Mouse (Mus musculus): ENCODE results near the gene Wdr1.

- TF ChIP-seq CTCF (IDR thresholded peaks at IDR 0.05; ENCODE audit: low read depth, low read length) = no peak
- no peak for TF ChIP-seq POLR2AphosphoS5 (IDR thresholded peaks at IDR 0.05; ENCODE audit: insufficient replicate concordance, low read depth, low read length)
Measured at GRCm38 (mm10) chr5:38479908-38480725, 82.9 kb downstream of the Wdr1 start.
